Mouse (Mus musculus) lung, embryonic 14.5 days (tissue): Measurements from ENCODE around the gene Clmn. TPM values are rescaled to one million over a fixed set of nuclear protein-coding genes. Genes with fewer than 3 reads are reported as not detected.

Experiments used
- ATAC-seq: fragments of 200-750 bp; cut with Nextera tagmentation; 2 replicates; pipeline ENCODE4 v1.8.0; 2017; ENCODE audit warnings: mild to moderate bottlenecking, moderate TSS enrichment, moderate library complexity; ENCODE audit not compliant: insufficient read depth
- DNase-seq: peaks from one replicate; pipeline ENCODE4 v3.0.0-alpha.2; 2015
- H3K27ac ChIP-seq: fragments of 300-500 bp; sonication (generic); 2 replicates; pipeline ENCODE4 v1.5.1; 2014; ENCODE audit warnings: low read depth, mild to moderate bottlenecking, moderate library complexity
- H3K27me3 ChIP-seq: fragments of 300-500 bp; sonication (generic); 2 replicates; pipeline ENCODE4 v1.6.1; 2014; ENCODE audit warnings: low read length, control low read depth; ENCODE audit not compliant: insufficient read depth
- H3K36me3 ChIP-seq: fragments of 300-500 bp; sonication (generic); 2 replicates; pipeline ENCODE4 v1.6.1; 2014; ENCODE audit warnings: control low read depth; ENCODE audit not compliant: insufficient read depth
- H3K4me1 ChIP-seq: fragments of 300-500 bp; sonication (generic); 2 replicates; pipeline ENCODE4 v1.6.1; 2014; ENCODE audit warnings: antibody characterized with exemption, control low read depth; ENCODE audit not compliant: insufficient read depth
- H3K4me2 ChIP-seq: fragments of 300-500 bp; sonication (generic); 2 replicates; pipeline ENCODE4 v1.6.1; 2014; ENCODE audit warnings: mild to moderate bottlenecking
- H3K4me3 ChIP-seq: fragments of 300-500 bp; sonication (generic); 2 replicates; pipeline ENCODE4 v1.5.1; 2014; ENCODE audit warnings: low read depth, low read length
- H3K9ac ChIP-seq: fragments of 300-500 bp; sonication (generic); 2 replicates; pipeline ENCODE4 v1.6.1; 2014
- H3K9me3 ChIP-seq: fragments of 300-500 bp; sonication (generic); 2 replicates; pipeline ENCODE4 v1.6.1; 2016; ENCODE audit warnings: low read depth, low read length, control low read depth
- CTCF ChIP-seq: IDR thresholded peaks from 2 replicates; pipeline ENCODE4 v1.5.1; 2016; ENCODE audit warnings: antibody characterized with exemption, low read depth
- WGBS: fragments of 180-500 bp; shearing (Covaris S2); extraction: QIAGEN DNeasy Blood & Tissue Kit; methylation state at CpG from one replicate; pipeline ENCODE4 v1.1.7; 2014; 5-methylcytosine and 5-hydroxymethylcytosine counted together
- polyA plus RNA-seq: library from polyadenylated mRNA; unstranded; fragments of >200 nt; fragmentation: Nextera tagmentation; extraction: Ambion mirVana; gene quantifications from 2 replicates; pipeline ENCODE4 v1.2.1, GENCODE M21; 2014

The Clmn gene
- polyA plus RNA-seq, 1 experiment from 2014 or later: 2.1 TPM

- no peaks in the 10 kb centered on the region for H3K4me1 ChIP-seq
- no peak for ATAC-seq
- WGBS: 57% methylated on average over 10 of the region's 10 CpGs
These were observed 14.7 kb upstream of the Clmn start for GRCm38 (mm10) chr12:104879577-104879989.

GRCm38 (mm10) chr12:104876053-104876452 lies 11.2 kb upstream of the Clmn start:
- Histone ChIP-seq H3K4me2 (no peak overlapping the region), H3K27ac (no peak overlapping the region), H3K36me3 (no peaks in the 10 kb centered on the region), H3K4me1 (no peaks in the 10 kb centered on the region), H3K9ac (no peak overlapping the region), H3K4me3 (no peak overlapping the region), H3K27me3 (no peaks in the 10 kb centered on the region), H3K9me3 (no peaks in the 10 kb centered on the region)
- 49% methylated on average over 3 of the region's 3 CpGs for WGBS
- no peak; the same call in 1 of the 2 replicates for ATAC-seq
- DNase-seq: no peak
- TF ChIP-seq CTCF: no peak

More at GRCm38 (mm10) chr12:104879577-104879989, 14.7 kb upstream of the Clmn start:
- Histone ChIP-seq H3K9me3 (no peaks in the 10 kb centered on the region), H3K27me3 (no peaks in the 10 kb centered on the region), H3K4me2 (no peak overlapping the region), H3K27ac (no peak overlapping the region), H3K4me3 (no peak overlapping the region), H3K9ac (no peak overlapping the region), H3K36me3 (no peaks in the 10 kb centered on the region)
- no peak for DNase-seq
- no peak for TF ChIP-seq CTCF

GRCm38 (mm10) chr12:104871987-104872386 lies 7.1 kb upstream of the Clmn start:
- H3K4me2 ChIP-seq: no peak overlapping the region
- no peaks in the 10 kb centered on the region for H3K9me3 ChIP-seq
- 86% methylated on average over 6 of the region's 6 CpGs for WGBS
- ATAC-seq (no peak), DNase-seq (no peak)
- no peak overlapping the region for H3K4me3 ChIP-seq
- H3K27ac ChIP-seq: no peak overlapping the region
- H3K4me1 ChIP-seq: no peaks in the 10 kb centered on the region
- H3K36me3 ChIP-seq: no peaks in the 10 kb centered on the region
- H3K9ac ChIP-seq: no peak overlapping the region
- no peaks in the 10 kb centered on the region for H3K27me3 ChIP-seq
- no peak for TF ChIP-seq CTCF

- TF ChIP-seq CTCF: no peak
- Histone ChIP-seq H3K9me3 (no peaks in the 10 kb centered on the region), H3K9ac (no peak overlapping the region), H3K4me2 (no peak overlapping the region), H3K36me3 (no peaks in the 10 kb centered on the region), H3K27ac (no peak overlapping the region), H3K4me3 (no peak overlapping the region), H3K27me3 (no peaks in the 10 kb centered on the region), H3K4me1 (0 out of 2 replicates have a peak, but pooled peaks cover 3% of the 10 kb centered on the region)
- no peak for ATAC-seq
- 59% methylated on average over 3 of the region's 3 CpGs for WGBS
- DNase-seq: no peak
These were observed 4.9 kb upstream of the Clmn start for GRCm38 (mm10) chr12:104869737-104870136.

- no peak for ATAC-seq
- Histone ChIP-seq H3K27ac (no peak overlapping the region), H3K36me3 (no peaks in the 10 kb centered on the region), H3K4me2 (no peak overlapping the region), H3K4me1 (0 out of 2 replicates have a peak, but pooled peaks cover 3% of the 10 kb centered on the region), H3K9ac (no peak overlapping the region), H3K9me3 (no peaks in the 10 kb centered on the region), H3K4me3 (no peak overlapping the region), H3K27me3 (no peaks in the 10 kb centered on the region)
- DNase-seq: no peak
- no peak for TF ChIP-seq CTCF
- WGBS: 76% methylated on average over 3 of the region's 3 CpGs
These were observed 3.6 kb upstream of the Clmn start for GRCm38 (mm10) chr12:104868430-104868829.

GRCm38 (mm10) chr12:104867851-104868250 lies 3.0 kb upstream of the Clmn start:
- Histone ChIP-seq H3K9me3 (no peaks in the 10 kb centered on the region), H3K4me1 (0 out of 2 replicates have a peak, but pooled peaks cover 3% of the 10 kb centered on the region), H3K4me3 (no peak overlapping the region), H3K36me3 (no peaks in the 10 kb centered on the region), H3K9ac (no peak overlapping the region), H3K27me3 (no peaks in the 10 kb centered on the region), H3K27ac (no peak overlapping the region), H3K4me2 (no peak overlapping the region)
- WGBS: 63% methylated on average over 6 of the region's 6 CpGs
- ATAC-seq (0 out of 2 replicates have a peak, but pooled peaks have one; percentile 9), DNase-seq (peak; percentile 34)
- no peak for TF ChIP-seq CTCF

GRCm38 (mm10) chr12:104865166-104865535 lies 275 bp upstream of the Clmn start:
- peak; percentile 61 for ATAC-seq
- H3K27me3 ChIP-seq: no peaks in the 10 kb centered on the region
- peak; percentile 39 for DNase-seq
- TF ChIP-seq CTCF: no peak
- no peaks in the 10 kb centered on the region for H3K36me3 ChIP-seq
- 0 out of 2 replicates have a peak, but pooled peaks cover 3% of the 10 kb centered on the region for H3K4me1 ChIP-seq
- no peaks in the 10 kb centered on the region for H3K9me3 ChIP-seq
- no peak overlapping the region for H3K27ac ChIP-seq
- H3K4me2 ChIP-seq: peak overlapping the region; percentile 99
- peak overlapping the region; percentile 78 for H3K9ac ChIP-seq
- WGBS: 0% methylated on average over 7 of the region's 10 CpGs
- peak overlapping the region; percentile 76 for H3K4me3 ChIP-seq
